Mouse (Mus musculus) midbrain, embryonic 11.5 days (tissue): ENCODE measurements around the gene Csad. TPM values are rescaled to one million over a fixed set of nuclear protein-coding genes. Genes with fewer than 3 reads are reported as not detected.

Experiments used
- ATAC-seq: fragments of 200-750 bp; cut with Nextera tagmentation; 2 replicates; pipeline ENCODE4 v1.8.0; 2017; ENCODE audit warnings: moderate TSS enrichment, moderate library complexity; ENCODE audit not compliant: low FRiP score
- DNase-seq: peaks from one replicate; pipeline ENCODE4 v3.0.0; 2015; ENCODE audit warnings: low spot score; ENCODE audit errors: missing footprints
- H3K27ac ChIP-seq: fragments of 300-500 bp; sonication (generic); 2 replicates; pipeline ENCODE4 v1.5.1; 2014; ENCODE audit warnings: low read depth, low read length
- H3K27me3 ChIP-seq: fragments of 300-500 bp; sonication (generic); 2 replicates; pipeline ENCODE4 v1.6.1; 2014; ENCODE audit warnings: mild to moderate bottlenecking, low read length, moderate library complexity, mixed read lengths; ENCODE audit not compliant: control insufficient read depth, insufficient read depth
- H3K36me3 ChIP-seq: fragments of 300-500 bp; sonication (generic); 2 replicates; pipeline ENCODE4 v1.6.1; 2014; ENCODE audit warnings: mild to moderate bottlenecking, low read length, moderate library complexity, mixed read lengths; ENCODE audit not compliant: control insufficient read depth, insufficient read depth
- H3K4me1 ChIP-seq: fragments of 300-500 bp; sonication (generic); 2 replicates; pipeline ENCODE4 v1.6.1; 2014; ENCODE audit warnings: low read length; ENCODE audit not compliant: control insufficient read depth, insufficient read depth
- H3K4me2 ChIP-seq: fragments of 300-500 bp; sonication (generic); 2 replicates; pipeline ENCODE4 v1.6.1; 2014; ENCODE audit warnings: mild to moderate bottlenecking, moderate library complexity
- H3K4me3 ChIP-seq: fragments of 300-500 bp; sonication (generic); 2 replicates; pipeline ENCODE4 v1.5.1; 2014; ENCODE audit warnings: low read depth, low read length
- H3K9ac ChIP-seq: fragments of 300-500 bp; sonication (generic); 2 replicates; pipeline ENCODE4 v1.6.1; 2014; ENCODE audit warnings: low read length
- H3K9me3 ChIP-seq: fragments of 300-500 bp; sonication (generic); 2 replicates; pipeline ENCODE4 v1.6.1; 2016; ENCODE audit warnings: low read length; ENCODE audit not compliant: control insufficient read depth
- WGBS: fragments of 180-500 bp; shearing (Covaris S2); extraction: QIAGEN DNeasy Blood & Tissue Kit; methylation state at CpG from one replicate; pipeline ENCODE4 v1.1.7; 2014; 5-methylcytosine and 5-hydroxymethylcytosine counted together
- polyA plus RNA-seq: library from polyadenylated mRNA; unstranded; fragments of >200 nt; fragmentation: Nextera tagmentation; extraction: Ambion mirVana; gene quantifications from 2 replicates; pipeline ENCODE4 v1.2.1, GENCODE M21; 2014

Csad gene
- polyA plus RNA-seq, 1 experiment from 2014 or later, result 25.9 TPM

GRCm38 (mm10) chr15:102224186-102224991 is 19.9 kb upstream of the Csad start:
- H3K4me1 ChIP-seq, result no peaks in the 10 kb centered on the region; the same call in 1 of the 2 replicates
- DNase-seq, result peak; percentile 96
- ATAC-seq, result peak; percentile 78
- 4% methylated on average over 43 of the region's 43 CpGs for WGBS
- peak overlapping the region; percentile 32 for H3K4me3 ChIP-seq
- H3K9ac ChIP-seq, result peak overlapping the region; percentile 2
- peaks cover 18% of the 10 kb centered on the region for H3K27me3 ChIP-seq
- no peaks in the 10 kb centered on the region for H3K9me3 ChIP-seq
- H3K4me2 ChIP-seq, result peak overlapping the region; percentile 68
- no peak overlapping the region for H3K27ac ChIP-seq
- no peaks in the 10 kb centered on the region for H3K36me3 ChIP-seq

- Histone ChIP-seq H3K27me3 (peaks cover 18% of the 10 kb centered on the region), H3K36me3 (no peaks in the 10 kb centered on the region), H3K9me3 (no peaks in the 10 kb centered on the region), H3K9ac (no peak overlapping the region), H3K27ac (no peak overlapping the region), H3K4me1 (no peaks in the 10 kb centered on the region; the same call in 1 of the 2 replicates), H3K4me3 (no peak overlapping the region), H3K4me2 (no peak overlapping the region)
- DNase-seq, result peak; percentile 80
- ATAC-seq, result no peak
- whole genome bisulfite sequencing, result 72% methylated on average over 10 of the region's 10 CpGs
These were observed 17.9 kb upstream of the Csad start for GRCm38 (mm10) chr15:102222386-102222785.

- Histone ChIP-seq H3K9me3 (no peaks in the 10 kb centered on the region), H3K4me3 (no peak overlapping the region), H3K27me3 (0 out of 2 replicates have a peak, but pooled peaks cover 1% of the 10 kb centered on the region), H3K36me3 (peaks cover 6% of the 10 kb centered on the region), H3K4me2 (no peak overlapping the region), H3K4me1 (no peaks in the 10 kb centered on the region), H3K9ac (no peak overlapping the region), H3K27ac (no peak overlapping the region)
- ATAC-seq (no peak), DNase-seq (peak; percentile 69)
- 91% methylated on average over 7 of the region's 7 CpGs for WGBS
These were observed 12.8 kb upstream of the Csad start for GRCm38 (mm10) chr15:102217325-102217724.

GRCm38 (mm10) chr15:102216459-102217228 is 12.1 kb upstream of the Csad start:
- Histone ChIP-seq H3K4me1 (no peaks in the 10 kb centered on the region), H3K4me2 (no peak overlapping the region), H3K27me3 (no peaks in the 10 kb centered on the region), H3K27ac (no peak overlapping the region), H3K4me3 (no peak overlapping the region), H3K9ac (no peak overlapping the region), H3K9me3 (no peaks in the 10 kb centered on the region), H3K36me3 (peaks cover 9% of the 10 kb centered on the region)
- 84% methylated on average over 16 of the region's 16 CpGs for WGBS
- ATAC-seq, result no peak
- peak; percentile 74 for DNase-seq

GRCm38 (mm10) chr15:102215624-102216023 is 11.1 kb upstream of the Csad start:
- H3K4me1 ChIP-seq, result no peaks in the 10 kb centered on the region
- H3K4me2 ChIP-seq, result no peak overlapping the region
- no peak overlapping the region for H3K9ac ChIP-seq
- no peak overlapping the region for H3K27ac ChIP-seq
- WGBS, result 70% methylated on average over 6 of the region's 6 CpGs
- H3K4me3 ChIP-seq, result no peak overlapping the region
- no peaks in the 10 kb centered on the region for H3K27me3 ChIP-seq
- H3K36me3 ChIP-seq, result peaks cover 11% of the 10 kb centered on the region
- ATAC-seq (no peak), DNase-seq (peak; percentile 39)
- no peaks in the 10 kb centered on the region for H3K9me3 ChIP-seq

- Histone ChIP-seq H3K4me2 (no peak overlapping the region), H3K4me1 (no peaks in the 10 kb centered on the region), H3K27ac (no peak overlapping the region), H3K4me3 (no peak overlapping the region), H3K36me3 (peaks cover 18% of the 10 kb centered on the region), H3K9me3 (no peaks in the 10 kb centered on the region), H3K9ac (no peak overlapping the region), H3K27me3 (no peaks in the 10 kb centered on the region)
- DNase-seq, result peak; percentile 12
- 41% methylated on average over 2 of the region's 2 CpGs for WGBS
- ATAC-seq, result no peak
These were observed 9.6 kb upstream of the Csad start for GRCm38 (mm10) chr15:102214132-102214531.

GRCm38 (mm10) chr15:102211895-102212294 is 7.4 kb upstream of the Csad start:
- H3K4me3 ChIP-seq, result no peak overlapping the region
- H3K4me1 ChIP-seq, result no peaks in the 10 kb centered on the region
- H3K4me2 ChIP-seq, result no peak overlapping the region
- no peak for ATAC-seq
- no peak for DNase-seq
- H3K27me3 ChIP-seq, result no peaks in the 10 kb centered on the region
- peaks cover 32% of the 10 kb centered on the region for H3K36me3 ChIP-seq
- H3K9me3 ChIP-seq, result no peaks in the 10 kb centered on the region
- H3K9ac ChIP-seq, result no peak overlapping the region
- WGBS, result 92% methylated on average over 6 of the region's 6 CpGs
- H3K27ac ChIP-seq, result no peak overlapping the region

- 97% methylated on average over 4 of the region's 4 CpGs for WGBS
- H3K9ac ChIP-seq, result no peak overlapping the region
- H3K4me2 ChIP-seq, result no peak overlapping the region
- no peaks in the 10 kb centered on the region for H3K9me3 ChIP-seq
- ATAC-seq (no peak), DNase-seq (peak; percentile 73)
- H3K27ac ChIP-seq, result no peak overlapping the region
- no peak overlapping the region for H3K4me3 ChIP-seq
- H3K36me3 ChIP-seq, result peaks cover 36% of the 10 kb centered on the region
- H3K4me1 ChIP-seq, result no peaks in the 10 kb centered on the region
- H3K27me3 ChIP-seq, result no peaks in the 10 kb centered on the region
These were observed 6.3 kb upstream of the Csad start for GRCm38 (mm10) chr15:102210816-102211215.

- 93% methylated on average over 8 of the region's 8 CpGs for WGBS
- no peak overlapping the region for H3K27ac ChIP-seq
- H3K27me3 ChIP-seq, result no peaks in the 10 kb centered on the region
- H3K9ac ChIP-seq, result no peak overlapping the region
- no peak overlapping the region for H3K4me2 ChIP-seq
- H3K9me3 ChIP-seq, result no peaks in the 10 kb centered on the region
- no peak overlapping the region for H3K4me3 ChIP-seq
- ATAC-seq (no peak), DNase-seq (peak; percentile 53)
- H3K4me1 ChIP-seq, result peaks cover 13% of the 10 kb centered on the region
- peaks cover 38% of the 10 kb centered on the region for H3K36me3 ChIP-seq
These were observed 4.6 kb upstream of the Csad start for GRCm38 (mm10) chr15:102209114-102209513.
